Mouse (Mus musculus): ENCODE measurements around the gene Apoc4. TPM values are rescaled to one million over a fixed set of nuclear protein-coding genes. Genes with fewer than 3 reads are reported as not detected.
"Not testable (repeated sequence)": the region's sequence is repeated elsewhere in the genome, so short reads cannot be mapped to it uniquely, and the experiment has no call there.

Gene Apoc4
- total and polyA plus RNA-seq, 2 experiments = 2,845 to 3,664 TPM

DNA sequence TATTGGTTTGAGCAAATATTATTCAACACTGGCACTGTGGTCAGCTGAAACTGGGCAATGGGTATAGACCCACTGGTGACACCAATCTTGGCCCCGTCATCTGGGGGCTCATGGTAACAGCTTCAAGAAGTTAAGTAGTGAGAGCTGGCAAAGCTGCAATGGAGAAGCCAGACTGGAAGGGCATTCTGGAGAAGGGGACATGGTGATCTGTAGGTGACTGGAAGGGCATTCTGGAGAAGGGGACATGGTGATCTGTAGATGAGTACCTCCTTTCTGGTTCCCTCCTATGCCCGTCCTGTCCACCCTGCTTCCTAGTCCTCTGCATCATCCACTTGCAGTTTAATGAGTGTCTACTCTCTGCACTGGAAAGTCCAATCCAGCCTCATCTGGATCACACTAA, 7.3 kb upstream of the Apoc4 start:
- Histone ChIP-seq H3K27me3 (ENCODE audit: control insufficient read depth, insufficient read depth, low read length) (no peaks in the 10 kb centered on the region), H3K4me3 (ENCODE audit: insufficient read depth, low read depth, low read length) (no peak overlapping the region), H3K27ac (replicated peaks; ENCODE audit: insufficient read depth, low read depth, low read length) (peak overlapping the region; percentile 90), H3K79me2 (ENCODE audit: control insufficient read depth, insufficient read depth, low read length) (no peaks in the 10 kb centered on the region), H3K9ac (ENCODE audit: low read depth, low read length) (peak overlapping the region; percentile 31; the same call in 1 of the 2 replicates), H3K36me3 (ENCODE audit: control insufficient read depth, insufficient read depth, low read length) (no peaks in the 10 kb centered on the region), H3K4me1 (ENCODE audit: control insufficient read depth, insufficient read depth, low read length) (peaks cover 42% of the 10 kb centered on the region)
- peak; percentile 68 for DNase-seq (ENCODE audit: extremely low read depth, low read depth, low spot score)
- TF ChIP-seq POLR2A (IDR thresholded peaks at IDR 0.05; ENCODE audit: extremely low read depth, insufficient read depth, low read length) (no peak), CTCF (IDR thresholded peaks at IDR 0.05; ENCODE audit: low read depth, low read length) (no peak)
- 19% methylated on average over 2 of the region's 2 CpGs for WGBS

GRCm38 (mm10) chr7:19688101-19688500, 6.8 kb upstream of the Apoc4 start:
- H3K4me1 ChIP-seq (ENCODE audit: control insufficient read depth, insufficient read depth, low read length) = peaks cover 44% of the 10 kb centered on the region
- no peaks in the 10 kb centered on the region for H3K36me3 ChIP-seq (ENCODE audit: control insufficient read depth, insufficient read depth, low read length)
- H3K27ac ChIP-seq (replicated peaks; ENCODE audit: insufficient read depth, low read depth, low read length) = peak overlapping the region; percentile 99
- 33% methylated on average over 10 of the region's 10 CpGs for WGBS
- no peaks in the 10 kb centered on the region for H3K27me3 ChIP-seq (ENCODE audit: control insufficient read depth, insufficient read depth, low read length)
- DNase-seq (ENCODE audit: extremely low read depth, low read depth, low spot score) = peak; percentile 66
- TF ChIP-seq POLR2A (IDR thresholded peaks at IDR 0.05; ENCODE audit: extremely low read depth, insufficient read depth, low read length) (no peak), CTCF (IDR thresholded peaks at IDR 0.05; ENCODE audit: low read depth, low read length) (0 out of 2 replicates have a peak, but pooled peaks have one; percentile 1)
- H3K79me2 ChIP-seq (ENCODE audit: control insufficient read depth, insufficient read depth, low read length) = no peaks in the 10 kb centered on the region
- H3K4me3 ChIP-seq (ENCODE audit: insufficient read depth, low read depth, low read length) = no peak overlapping the region
- H3K9ac ChIP-seq (ENCODE audit: low read depth, low read length) = peak overlapping the region; percentile 20; the same call in 1 of the 2 replicates

GRCm38 (mm10) chr7:19686927-19687583, 5.8 kb upstream of the Apoc4 start:
- peak overlapping the region; percentile 99 for H3K27ac ChIP-seq (replicated peaks; ENCODE audit: insufficient read depth, low read depth, low read length)
- H3K9ac ChIP-seq (ENCODE audit: low read depth, low read length) = peak overlapping the region; percentile 49
- H3K4me1 ChIP-seq (ENCODE audit: control insufficient read depth, insufficient read depth, low read length) = peaks cover 42% of the 10 kb centered on the region

GRCm38 (mm10) chr7:19686521-19686920, 5.2 kb upstream of the Apoc4 start:
- DNase-seq (ENCODE audit: extremely low read depth, low read depth, low spot score) = peak; percentile 91
- Histone ChIP-seq H3K4me3 (ENCODE audit: insufficient read depth, low read depth, low read length) (no peak overlapping the region), H3K79me2 (ENCODE audit: control insufficient read depth, insufficient read depth, low read length) (no peaks in the 10 kb centered on the region), H3K9ac (ENCODE audit: low read depth, low read length) (peak overlapping the region; percentile 49), H3K27me3 (ENCODE audit: control insufficient read depth, insufficient read depth, low read length) (no peaks in the 10 kb centered on the region), H3K27ac (replicated peaks; ENCODE audit: insufficient read depth, low read depth, low read length) (peak overlapping the region; percentile 99), H3K4me1 (ENCODE audit: control insufficient read depth, insufficient read depth, low read length) (peaks cover 44% of the 10 kb centered on the region), H3K36me3 (ENCODE audit: control insufficient read depth, insufficient read depth, low read length) (no peaks in the 10 kb centered on the region)
- no peak for TF ChIP-seq CTCF (IDR thresholded peaks at IDR 0.05; ENCODE audit: low read depth, low read length)
- TF ChIP-seq POLR2A (IDR thresholded peaks at IDR 0.05; ENCODE audit: extremely low read depth, insufficient read depth, low read length) = no peak
- WGBS = 35% methylated on average over 6 of the region's 6 CpGs

More at GRCm38 (mm10) chr7:19686927-19687583, 5.8 kb upstream of the Apoc4 start:
- WGBS = 7% methylated on average over 8 of the region's 8 CpGs
- peak; percentile 81 for DNase-seq (ENCODE audit: extremely low read depth, low read depth, low spot score)
- H3K36me3 ChIP-seq (ENCODE audit: control insufficient read depth, insufficient read depth, low read length); H3K4me3 ChIP-seq (ENCODE audit: insufficient read depth, low read depth, low read length); H3K27me3 ChIP-seq (ENCODE audit: control insufficient read depth, insufficient read depth, low read length); H3K79me2 ChIP-seq (ENCODE audit: control insufficient read depth, insufficient read depth, low read length): not testable (repeated sequence)
- 0 out of 2 replicates have a peak, but pooled peaks have one; percentile 28 for TF ChIP-seq POLR2A (IDR thresholded peaks at IDR 0.05; ENCODE audit: extremely low read depth, insufficient read depth, low read length)

- H3K36me3 ChIP-seq (ENCODE audit: control insufficient read depth, insufficient read depth, low read length) = no peaks in the 10 kb centered on the region
- peaks cover 41% of the 10 kb centered on the region for H3K4me1 ChIP-seq (ENCODE audit: control insufficient read depth, insufficient read depth, low read length)
- peak overlapping the region; percentile 99 for H3K27ac ChIP-seq (replicated peaks; ENCODE audit: insufficient read depth, low read depth, low read length)
- TF ChIP-seq POLR2A (IDR thresholded peaks at IDR 0.05; ENCODE audit: extremely low read depth, insufficient read depth, low read length) (peak; percentile 72), CTCF (IDR thresholded peaks at IDR 0.05; ENCODE audit: low read depth, low read length) (no peak)
- no peaks in the 10 kb centered on the region for H3K27me3 ChIP-seq (ENCODE audit: control insufficient read depth, insufficient read depth, low read length)
- H3K79me2 ChIP-seq (ENCODE audit: control insufficient read depth, insufficient read depth, low read length) = no peaks in the 10 kb centered on the region; the same call in 1 of the 2 replicates
- DNase-seq (ENCODE audit: extremely low read depth, low read depth, low spot score) = peak; percentile 95
- H3K9ac ChIP-seq (ENCODE audit: low read depth, low read length) = peak overlapping the region; percentile 77
- 14% methylated on average over 4 of the region's 4 CpGs for WGBS
- no peak overlapping the region for H3K4me3 ChIP-seq (ENCODE audit: insufficient read depth, low read depth, low read length)
These were observed 4.1 kb upstream of the Apoc4 start for GRCm38 (mm10) chr7:19685374-19685773.

- Histone ChIP-seq H3K27ac (replicated peaks; ENCODE audit: insufficient read depth, low read depth, low read length) (peak overlapping the region; percentile 98), H3K27me3 (ENCODE audit: control insufficient read depth, insufficient read depth, low read length) (no peaks in the 10 kb centered on the region), H3K4me1 (ENCODE audit: control insufficient read depth, insufficient read depth, low read length) (peaks cover 31% of the 10 kb centered on the region), H3K9ac (ENCODE audit: low read depth, low read length) (peak overlapping the region; percentile 41), H3K79me2 (ENCODE audit: control insufficient read depth, insufficient read depth, low read length) (peaks cover under 1% of the 10 kb centered on the region; the same call in 1 of the 2 replicates), H3K36me3 (ENCODE audit: control insufficient read depth, insufficient read depth, low read length) (0 out of 2 replicates have a peak, but pooled peaks cover 2% of the 10 kb centered on the region), H3K4me3 (ENCODE audit: insufficient read depth, low read depth, low read length) (no peak overlapping the region)
- peak; percentile 83 for DNase-seq (ENCODE audit: extremely low read depth, low read depth, low spot score)
- no peak for TF ChIP-seq CTCF (IDR thresholded peaks at IDR 0.05; ENCODE audit: low read depth, low read length)
- no peak for TF ChIP-seq POLR2A (IDR thresholded peaks at IDR 0.05; ENCODE audit: extremely low read depth, insufficient read depth, low read length)
- 40% methylated on average over 6 of the region's 6 CpGs for WGBS
These were observed 2.5 kb upstream of the Apoc4 start for GRCm38 (mm10) chr7:19683771-19684201.
